Mouse (Mus musculus): ENCODE results near the gene Washc3.

The Washc3 gene

DNA sequence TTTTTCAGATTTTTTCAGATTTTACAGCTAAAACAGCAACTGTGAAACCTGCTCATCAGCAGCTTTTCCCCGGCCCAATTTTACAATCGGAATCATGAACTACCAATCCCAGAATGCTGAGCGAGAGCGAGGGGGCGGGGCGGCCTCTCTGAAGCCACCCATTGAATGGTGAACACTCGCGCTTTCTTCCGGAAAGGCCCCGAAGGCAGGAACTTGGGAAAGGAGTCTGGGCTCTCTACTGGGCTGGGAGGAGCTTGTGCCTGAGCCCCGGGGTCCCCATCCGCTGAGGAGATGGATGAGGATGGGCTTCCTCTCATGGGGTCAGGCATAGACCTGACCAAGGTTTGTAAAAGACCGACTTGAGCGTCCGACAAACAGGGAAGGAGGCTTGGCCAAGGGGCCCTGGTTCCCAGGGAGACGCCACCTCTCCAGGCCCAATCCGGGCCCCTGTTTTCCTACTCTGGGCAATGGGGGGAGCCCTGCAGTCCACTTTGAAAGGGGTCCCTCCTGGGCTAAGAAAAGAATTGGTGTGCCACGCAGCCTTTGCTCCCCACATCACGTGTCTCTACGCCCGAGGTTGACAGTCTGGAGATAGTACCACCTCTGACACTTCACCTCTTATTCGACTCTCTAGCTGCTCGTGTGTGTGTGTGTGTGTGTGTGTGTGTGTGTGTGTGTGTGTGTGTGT is at the start of gene Washc3:
Gene Washc3 (plus strand): TSS at position 143 of the 688 bp plus-strand sequence.
- DNase-seq, result peak; percentile 82

GRCm38 (mm10) chr10:88151658-88152057 is 49.2 kb upstream of the Washc3 start:
- DNase-seq, result no peak

DNA sequence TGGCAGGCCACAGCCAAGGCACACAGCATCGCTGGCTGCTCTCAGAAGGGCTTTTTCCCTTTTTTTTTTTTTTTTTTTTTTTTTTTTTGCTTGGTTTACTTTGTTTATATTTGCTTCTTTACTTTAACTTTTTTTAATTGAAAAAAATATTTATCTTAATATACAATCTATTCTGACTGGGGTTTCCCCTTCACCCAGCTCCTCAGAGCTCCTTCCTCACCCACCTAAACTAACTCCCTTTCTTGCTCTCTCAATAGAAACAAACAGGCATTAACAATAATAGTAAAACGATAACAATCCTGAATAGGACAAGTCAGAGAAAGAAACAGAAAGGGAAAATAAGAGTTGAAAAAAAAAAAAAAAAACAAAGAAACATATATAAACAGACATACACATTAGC is 38.8 kb upstream of the Washc3 start:
- DNase-seq, result no peak

DNA sequence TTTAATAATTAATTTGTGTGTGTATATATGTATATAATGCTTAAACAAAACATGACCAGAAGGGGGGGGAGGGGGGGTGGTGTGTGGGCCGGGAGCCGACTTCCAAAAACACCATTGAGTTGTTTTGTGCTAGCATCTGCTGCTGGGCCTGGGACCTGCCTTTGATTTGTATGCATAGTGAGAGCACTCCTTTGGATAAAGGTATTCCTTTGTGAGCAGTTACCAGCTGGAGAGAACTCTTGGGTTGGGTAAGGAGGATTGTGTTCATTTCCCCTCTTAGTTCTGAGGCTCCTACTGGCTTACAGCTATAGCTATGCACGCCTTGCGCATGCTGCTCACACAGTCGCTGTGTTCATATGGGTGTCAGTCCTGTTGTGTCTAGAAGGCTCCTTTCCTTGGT is 38.2 kb upstream of the Washc3 start:
- DNase-seq, result no peak

DNA sequence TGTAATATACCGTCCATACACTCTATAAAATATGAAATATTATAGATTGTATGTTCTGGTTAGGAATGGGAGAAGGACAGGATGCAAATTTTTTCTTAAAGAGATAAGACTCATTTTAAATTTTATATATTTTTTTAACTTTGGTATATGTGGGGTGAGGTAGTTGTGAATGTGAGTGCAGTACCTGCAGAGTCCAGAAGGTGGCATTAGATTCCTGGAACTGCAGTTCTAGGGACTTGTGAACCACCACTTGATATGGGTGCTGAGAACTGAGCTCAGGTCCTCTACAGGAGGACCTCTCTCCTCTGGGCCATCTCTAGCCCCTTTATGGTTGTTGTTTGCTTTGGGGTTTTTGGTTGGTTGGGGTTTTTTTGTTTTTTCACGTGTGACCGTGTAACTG is 34.7 kb upstream of the Washc3 start:
- DNase-seq, result no peak

GRCm38 (mm10) chr10:88167438-88168077 is 33.3 kb upstream of the Washc3 start:
- no peak for DNase-seq

DNA sequence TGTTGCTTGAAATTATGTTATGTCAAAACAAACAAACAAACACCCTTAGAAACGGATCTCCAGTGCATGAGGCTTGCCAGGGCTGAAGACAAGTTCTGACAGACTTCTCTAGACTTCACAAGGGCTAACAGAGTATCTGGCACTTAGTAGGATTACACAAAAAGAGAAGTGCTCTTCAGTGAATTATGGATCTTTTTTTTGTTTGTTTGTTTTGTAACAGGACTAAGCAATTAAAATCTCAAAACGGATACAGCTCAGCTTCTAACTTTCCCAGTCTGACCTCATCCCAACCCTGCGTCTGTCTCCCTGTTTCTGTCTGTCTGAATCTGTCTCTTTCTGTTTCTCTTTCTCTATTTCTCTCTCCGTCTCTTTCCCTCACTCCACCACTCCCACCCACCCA is 352 bp upstream of the Washc3 start:
- no peak for DNase-seq

GRCm38 (mm10) chr10:88201650-88202049 is 757 bp downstream of the Washc3 start:
- DNase-seq, result no peak

DNA sequence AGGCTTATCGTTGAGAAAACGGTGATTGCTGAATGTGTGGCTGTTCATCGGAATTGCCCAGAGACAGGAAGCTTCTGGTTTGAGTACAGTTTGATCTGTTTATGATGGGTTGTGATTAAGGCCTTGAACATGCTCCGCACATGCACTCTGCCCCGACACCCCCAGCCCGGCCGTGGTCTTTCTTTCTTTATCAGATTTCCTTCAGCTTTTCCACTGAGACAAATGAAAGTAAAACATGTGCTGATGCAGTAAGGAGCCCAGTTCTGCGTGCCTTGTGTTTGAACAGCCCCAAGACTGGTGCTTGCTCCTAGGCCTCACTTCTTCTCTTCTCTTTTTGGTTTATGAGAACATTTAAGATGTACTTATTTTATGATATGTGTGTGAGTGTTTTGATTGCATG is 1.7 kb downstream of the Washc3 start:
- DNase-seq, result no peak

DNA sequence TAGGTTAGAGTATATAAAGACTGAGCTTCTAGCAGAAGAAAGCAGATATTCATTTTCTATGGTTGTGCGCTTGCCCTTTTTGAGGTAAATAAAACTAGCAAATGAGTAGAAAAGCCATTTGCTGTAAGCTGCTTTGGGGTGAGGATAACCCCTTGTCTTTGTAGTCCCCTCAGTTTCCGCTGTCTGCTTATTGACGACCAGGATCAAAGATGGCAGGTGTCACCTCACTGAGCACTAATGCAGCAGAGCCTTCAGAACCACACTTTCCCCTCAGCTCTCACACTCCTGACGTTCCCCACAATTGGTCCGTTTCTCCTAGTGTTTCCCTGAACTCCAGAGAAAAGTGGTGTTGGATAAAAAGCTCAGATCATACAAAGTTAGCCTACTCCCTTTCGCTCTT is 2.3 kb downstream of the Washc3 start:
- no peak for DNase-seq

DNA sequence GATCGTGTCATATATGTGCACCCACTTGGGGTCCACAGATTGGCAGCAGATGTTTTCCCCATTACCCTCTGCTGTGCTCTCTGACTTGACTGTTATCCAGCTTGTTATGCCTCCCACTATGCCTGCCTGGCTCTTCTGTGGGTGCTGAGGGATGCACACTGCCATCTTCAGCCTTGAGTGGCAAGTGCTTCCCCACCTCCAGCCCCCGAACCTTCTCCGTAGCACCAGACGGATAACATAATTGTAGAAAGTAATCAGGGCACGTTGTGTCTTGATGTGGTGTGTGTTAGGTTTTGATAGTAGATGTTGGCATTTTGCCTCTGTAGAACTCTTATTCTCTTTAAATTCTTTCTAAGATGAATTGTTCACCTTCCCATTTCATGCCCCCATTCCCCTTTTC is 11.8 kb downstream of the Washc3 start:
- no peak for DNase-seq

- DNase-seq, result no peak
Observed at GRCm38 (mm10) chr10:88214800-88215514, 14.1 kb downstream of the Washc3 start.

GRCm38 (mm10) chr10:88218161-88218560 is 17.3 kb downstream of the Washc3 start:
- DNase-seq, result no peak

DNA sequence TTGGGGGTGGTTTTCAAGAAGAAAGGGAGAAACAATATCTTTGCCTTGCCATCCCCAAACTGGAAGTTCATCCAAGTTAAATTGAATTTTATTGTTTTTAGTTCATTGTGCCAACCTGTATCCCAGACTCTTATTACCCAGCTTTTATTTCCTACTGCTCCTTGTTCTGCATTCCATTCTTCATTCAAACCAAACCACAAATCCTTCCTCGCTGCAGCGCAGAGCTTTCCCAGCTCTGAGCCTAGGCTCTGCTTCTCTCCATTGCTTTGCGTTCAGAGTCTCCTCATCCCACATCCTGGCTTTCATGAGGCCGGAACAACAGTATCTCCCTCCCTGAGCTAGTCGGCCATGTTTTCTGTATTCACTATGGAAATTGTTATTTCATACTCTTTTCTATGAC is 20.8 kb downstream of the Washc3 start:
- DNase-seq, result no peak

- no peak for DNase-seq
Observed at GRCm38 (mm10) chr10:88225421-88225820, 24.5 kb downstream of the Washc3 start.

DNA sequence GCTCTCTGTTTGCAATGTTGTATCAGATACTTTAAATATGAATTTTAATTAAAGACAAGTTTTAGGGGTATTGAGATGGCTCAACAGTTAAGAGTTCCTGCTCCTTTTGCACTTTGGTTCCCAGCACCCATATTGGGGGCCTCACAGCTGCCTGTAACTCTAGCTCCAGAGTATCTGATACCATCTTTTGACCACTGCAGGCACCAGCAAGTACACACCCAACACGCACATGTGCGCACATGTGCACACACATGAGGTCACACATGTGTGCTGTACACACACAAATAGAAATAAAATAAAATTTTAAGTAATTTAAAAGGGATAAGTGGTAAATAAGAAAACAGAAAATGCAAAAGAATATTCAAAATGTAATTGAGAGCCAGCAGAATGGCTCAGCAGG is 27.1 kb downstream of the Washc3 start:
- no peak for DNase-seq

DNA sequence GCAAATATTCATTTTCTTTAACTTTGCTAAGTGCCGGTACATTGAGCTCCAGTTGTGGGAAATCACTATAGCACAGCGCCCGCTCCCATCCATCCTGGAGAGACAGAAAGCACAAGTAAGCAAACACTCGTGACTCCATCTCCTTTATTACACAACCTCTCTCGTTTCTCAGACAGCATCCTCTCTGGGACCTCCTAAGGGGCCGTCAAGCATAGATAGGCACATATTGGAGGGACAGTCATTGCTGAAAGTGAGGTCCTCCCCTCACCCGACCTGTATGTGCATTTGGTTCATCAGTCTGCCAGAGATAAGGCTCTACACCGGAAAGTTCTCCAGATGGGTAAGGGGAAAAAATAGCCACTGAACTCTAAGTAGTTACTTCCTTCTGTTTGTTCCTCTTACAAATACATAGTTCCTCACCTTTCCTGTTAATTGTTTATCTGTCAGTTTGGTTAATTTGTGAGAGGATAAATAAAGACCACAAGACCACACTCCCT is 27.7 kb downstream of the Washc3 start:
- no peak for DNase-seq

DNA sequence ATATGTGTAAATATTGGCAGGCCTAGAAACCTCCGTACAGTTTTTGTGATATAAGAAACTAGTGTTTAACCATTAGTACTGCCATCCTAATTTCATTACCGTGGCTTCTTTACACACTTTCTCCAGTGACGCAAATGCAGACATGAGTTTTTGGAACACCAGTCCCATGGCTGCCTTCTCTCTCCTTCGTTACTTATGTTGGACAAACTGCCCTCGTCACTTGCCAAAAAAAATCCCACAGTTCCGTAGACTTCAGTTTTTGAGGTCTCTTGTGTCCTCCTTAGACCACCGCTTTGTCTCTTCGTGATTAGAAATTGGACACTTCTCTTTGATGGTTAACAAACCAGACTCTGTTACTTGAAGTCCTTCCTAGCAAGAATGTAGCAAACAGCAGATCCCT is 30.8 kb downstream of the Washc3 start:
- DNase-seq, result no peak

DNA sequence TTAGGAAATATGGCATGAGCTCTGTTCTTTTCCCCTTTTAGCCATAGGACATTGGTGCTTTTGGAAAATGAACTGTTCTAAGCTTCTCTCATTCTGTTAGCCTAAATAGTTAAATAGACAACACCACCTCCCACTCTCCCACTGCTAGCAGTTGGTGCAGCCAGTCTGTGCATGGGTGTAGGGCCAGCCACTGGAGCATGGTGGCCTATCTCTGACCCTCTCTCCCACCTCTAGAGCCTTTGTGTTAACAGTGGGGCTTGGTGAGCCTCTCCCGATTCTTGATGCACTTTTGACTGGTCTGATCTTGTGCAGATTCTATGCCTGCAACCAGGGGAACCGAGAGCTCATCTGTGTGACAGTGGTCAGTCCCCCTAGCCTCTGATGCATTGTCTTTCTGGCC is 31.9 kb downstream of the Washc3 start:
- DNase-seq, result no peak

GRCm38 (mm10) chr10:88244681-88245080 is 43.8 kb downstream of the Washc3 start:
- no peak for DNase-seq

DNA sequence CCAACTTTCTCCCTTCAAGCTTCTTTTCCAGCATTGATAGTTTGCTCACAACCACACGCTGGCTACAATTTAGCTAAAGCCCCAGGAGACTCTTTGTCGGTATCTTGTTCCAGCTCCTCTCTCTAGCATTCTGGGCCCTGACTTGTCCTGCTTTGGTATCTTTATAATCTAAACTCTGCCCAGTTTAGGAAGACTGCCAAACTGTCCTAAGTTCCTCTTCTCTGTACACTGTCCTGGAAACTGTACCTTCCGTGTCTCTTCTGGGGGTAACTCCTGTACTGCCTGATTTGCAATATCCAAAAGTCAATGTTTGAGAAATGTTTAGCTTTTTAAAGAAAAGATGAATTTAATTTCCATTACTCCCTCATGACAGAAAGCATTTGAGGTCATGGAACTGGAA is 49.4 kb downstream of the Washc3 start:
- DNase-seq, result no peak

DNA sequence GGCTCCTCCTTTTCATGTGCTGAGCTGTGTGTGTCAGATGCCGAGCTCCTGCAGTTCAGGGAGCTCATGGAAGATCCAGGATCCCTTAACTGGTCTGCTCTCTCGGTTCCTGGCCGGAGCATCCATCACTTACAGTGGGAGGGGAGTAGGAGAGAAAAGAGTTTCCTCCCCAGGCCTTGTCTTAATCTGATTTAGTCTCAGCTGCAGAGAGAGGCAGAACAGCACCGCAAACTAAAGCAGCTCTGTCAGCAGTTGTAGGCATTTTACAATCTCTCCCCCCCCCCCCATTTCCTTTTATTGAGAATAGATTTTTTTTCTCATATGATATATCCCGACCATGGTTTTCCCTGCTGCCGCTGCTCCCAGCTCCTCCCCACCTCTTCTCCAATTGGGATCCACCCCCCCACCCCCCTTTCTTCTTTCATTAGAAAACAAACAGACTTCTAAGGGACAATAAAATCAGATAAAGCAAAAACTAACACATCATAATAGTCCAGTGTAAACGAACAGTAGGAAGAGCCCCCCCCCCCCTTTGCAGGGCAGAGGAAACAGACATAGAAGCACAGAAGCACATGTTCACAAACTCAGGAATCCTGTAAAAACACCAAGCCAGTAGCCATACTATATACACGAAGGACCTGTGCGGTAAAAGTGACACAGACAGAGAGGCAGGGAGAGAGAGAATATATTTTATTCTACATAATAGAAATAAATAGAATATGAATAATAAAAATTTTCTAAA is 51.4 kb downstream of the Washc3 start:
- DNase-seq, result no peak

DNA sequence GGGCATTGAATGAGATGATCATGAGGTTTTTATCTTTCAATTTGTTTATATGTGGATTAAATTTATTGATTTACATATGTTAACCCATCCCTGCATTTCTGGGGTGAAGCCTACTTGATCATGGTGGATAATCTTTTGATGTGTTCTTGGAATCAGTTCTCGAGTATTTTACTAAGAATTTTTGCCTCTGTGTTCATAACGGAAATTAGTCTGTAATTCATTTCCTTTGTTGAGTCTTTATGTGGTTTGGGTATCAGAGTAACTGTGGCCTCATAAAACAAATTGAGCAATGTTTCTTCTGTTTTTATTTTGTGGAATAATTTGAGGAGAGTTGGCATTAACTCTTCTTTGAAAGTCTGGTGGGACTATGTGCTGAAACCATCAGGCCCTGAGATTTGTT is 54.7 kb downstream of the Washc3 start:
- DNase-seq, result no peak
